Mouse (Mus musculus): Measurements from ENCODE around the gene Trak2.

The Trak2 gene

GRCm38 (mm10) chr1:58973366-58974221 is at the start of gene Trak2, which contains the start of gene Stradb:
Gene Trak2 (minus strand): TSS chr1:58973430.
Gene Stradb (plus strand): TSS chr1:58973522.
- DNase-seq (ENCODE audit: inconsistent age in 2 of 2, low spot score in 1 of 2), result peak; percentile 97 to 99

- DNase-seq (ENCODE audit: inconsistent age in 2 of 2, low spot score in 1 of 2), result peak in 1 of 2 experiments; percentile 48
These were observed 48.3 kb upstream of the Trak2 start for GRCm38 (mm10) chr1:59021556-59021955.

- DNase-seq (ENCODE audit: inconsistent age in 2 of 2, low spot score in 1 of 2), result peak; percentile 26 to 73
These were observed 36.0 kb upstream of the Trak2 start for GRCm38 (mm10) chr1:59009250-59009649.

- no peak for DNase-seq (ENCODE audit: inconsistent age in 2 of 2, low spot score in 1 of 2)
These were observed 22.1 kb upstream of the Trak2 start for GRCm38 (mm10) chr1:58995313-58995712.

- DNase-seq (ENCODE audit: inconsistent age in 2 of 2, low spot score in 1 of 2), result peak in 1 of 2 experiments; percentile 23
These were observed 20.5 kb upstream of the Trak2 start for GRCm38 (mm10) chr1:58993723-58994122.

GRCm38 (mm10) chr1:58993144-58993543 is 19.9 kb upstream of the Trak2 start:
- DNase-seq (ENCODE audit: inconsistent age in 2 of 2, low spot score in 1 of 2), result no peak

- DNase-seq (ENCODE audit: inconsistent age in 2 of 2, low spot score in 1 of 2), result no peak
These were observed 11.4 kb upstream of the Trak2 start for GRCm38 (mm10) chr1:58984586-58984985.

- peak in 1 of 2 experiments; percentile 20 for DNase-seq (ENCODE audit: inconsistent age in 2 of 2, low spot score in 1 of 2)
These were observed 9.0 kb upstream of the Trak2 start for GRCm38 (mm10) chr1:58982276-58982675.

GRCm38 (mm10) chr1:58972851-58973365 is 322 bp downstream of the Trak2 start:
- no peak for DNase-seq (ENCODE audit: inconsistent age in 2 of 2, low spot score in 1 of 2)

- DNase-seq (ENCODE audit: inconsistent age in 2 of 2, low spot score in 1 of 2), result peak in 1 of 2 experiments; percentile 38
These were observed 2.1 kb downstream of the Trak2 start for GRCm38 (mm10) chr1:58971097-58971496.

GRCm38 (mm10) chr1:58970054-58970453 is 3.2 kb downstream of the Trak2 start:
- peak in 1 of 2 experiments; percentile 60 for DNase-seq (ENCODE audit: inconsistent age in 2 of 2, low spot score in 1 of 2)

GRCm38 (mm10) chr1:58967534-58967933 is 5.7 kb downstream of the Trak2 start:
- DNase-seq (ENCODE audit: inconsistent age in 2 of 2, low spot score in 1 of 2), result no peak

GRCm38 (mm10) chr1:58962865-58963264 is 10.4 kb downstream of the Trak2 start:
- no peak for DNase-seq (ENCODE audit: inconsistent age in 2 of 2, low spot score in 1 of 2)

GRCm38 (mm10) chr1:58962418-58962817 is 10.8 kb downstream of the Trak2 start:
- no peak for DNase-seq (ENCODE audit: inconsistent age in 2 of 2, low spot score in 1 of 2)

- DNase-seq (ENCODE audit: inconsistent age in 2 of 2, low spot score in 1 of 2), result peak in 1 of 2 experiments; percentile 75
These were observed 11.9 kb downstream of the Trak2 start for GRCm38 (mm10) chr1:58961152-58961893.

GRCm38 (mm10) chr1:58959682-58960081 is 13.5 kb downstream of the Trak2 start:
- peak in 1 of 2 experiments; percentile 14 for DNase-seq (ENCODE audit: inconsistent age in 2 of 2, low spot score in 1 of 2)

- DNase-seq (ENCODE audit: inconsistent age in 2 of 2, low spot score in 1 of 2), result peak in 1 of 2 experiments; percentile 35
These were observed 14.3 kb downstream of the Trak2 start for GRCm38 (mm10) chr1:58958789-58959526.

- DNase-seq (ENCODE audit: inconsistent age in 2 of 2, low spot score in 1 of 2), result peak in 1 of 2 experiments; percentile 74
These were observed 15.3 kb downstream of the Trak2 start for GRCm38 (mm10) chr1:58957931-58958330.

GRCm38 (mm10) chr1:58956229-58956628 is 17.0 kb downstream of the Trak2 start:
- peak in 1 of 2 experiments; percentile 48 for DNase-seq (ENCODE audit: inconsistent age in 2 of 2, low spot score in 1 of 2)

GRCm38 (mm10) chr1:58955716-58956115 is 17.5 kb downstream of the Trak2 start:
- peak in 1 of 2 experiments; percentile 27 for DNase-seq (ENCODE audit: inconsistent age in 2 of 2, low spot score in 1 of 2)
